Mouse (Mus musculus): ENCODE data around the gene Gm42906.

GRCm38 (mm10) chr5:151333191-151333594 is 94.8 kb downstream of the Gm42906 start:
- no peak for TF ChIP-seq CTCF (IDR thresholded peaks at IDR 0.05)
- TF ChIP-seq EP300 (IDR thresholded peaks at IDR 0.05): peak; percentile 67

Data from lung, postnatal 0 days (tissue).